ENCODE assay signal across 12 mouse cellular contexts in the genomic region with DNA sequence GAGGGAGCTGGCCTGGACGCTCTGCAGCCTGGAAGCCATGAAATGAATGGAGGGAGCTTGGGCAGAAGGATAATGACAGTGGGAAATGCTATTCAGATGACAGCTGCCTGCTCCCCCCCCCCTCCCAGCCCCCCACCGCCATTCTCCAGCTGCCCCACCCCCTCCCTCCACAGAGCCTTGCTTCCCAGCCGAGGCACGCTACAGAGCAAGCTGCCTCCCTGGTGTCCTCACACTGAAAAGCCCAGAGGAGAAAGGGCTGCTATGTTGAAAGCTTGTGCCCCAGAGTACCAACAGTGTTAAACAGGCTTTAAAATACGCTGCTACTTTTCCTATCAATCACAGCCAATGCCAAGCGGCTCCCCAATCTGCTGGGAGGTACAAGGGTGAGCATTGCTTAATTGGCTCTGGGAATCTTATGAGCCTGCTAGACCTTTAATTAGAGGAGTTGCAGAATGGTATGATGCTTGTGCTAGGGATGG. TPM values are rescaled to one million over a fixed set of nuclear protein-coding genes. Genes with fewer than 3 reads are reported as not detected.
A peak's percentile ranks its signal among the peaks of the same experiment; 100 is the strongest.
DNase-seq lines count a peak whose midpoint lies in the region; ATAC-seq and TF ChIP-seq lines count a peak whose summit lies in the region.
"Had no signal": no experiment of that assay in that cellular context is flagged by ENCODE, and none has a peak within 500 bp of the region (broad histone marks: within the 10 kb centered on the region; RNA-seq: fewer than 3 reads in every experiment).

No protein-coding gene starts in this region.

- H3K27me3 ChIP-seq in forebrain, embryonic 13.5 days: no peaks in the 10 kb centered on the region
- no peaks in the 10 kb centered on the region for H3K27me3 ChIP-seq in liver, embryonic 15.5 days
- no peaks in the 10 kb centered on the region for H3K27me3 ChIP-seq in stomach, embryonic 14.5 days (ENCODE audit: control insufficient read depth, insufficient read depth, low read length)
- H3K27me3 ChIP-seq in cerebellum, adult 2 months (ENCODE audit: control insufficient read depth, insufficient read depth, low read length): no peaks in the 10 kb centered on the region

- peak; percentile 17 to 18 for DNase-seq in layer of hippocampus, postnatal 14 days (ENCODE audit: low spot score in 2 of 2)
- DNase-seq in layer of hippocampus, postnatal 25 days (ENCODE audit: extremely low spot score in 1 of 2, low spot score in 1 of 2): no peak
- DNase-seq in cerebellum, adult 2 months: no peak
- no peak for DNase-seq in T-cell, adult 2 months (ENCODE audit: low spot score)
- DNase-seq in kidney, adult 9 months: no peak
- DNase-seq: gastrocnemius, adult 2 months; thymus, adult 2 months had no signal

- no peak for TF ChIP-seq POLR2A in cerebellum, adult 2 months (IDR thresholded peaks at IDR 0.05; ENCODE audit: borderline replicate concordance, insufficient read depth, low read length)

- H3K4me2 ChIP-seq in forebrain, embryonic 13.5 days: peak overlapping the region; percentile 42
- H3K4me2 ChIP-seq in liver, embryonic 15.5 days: peak overlapping the region; percentile 23; the same call in 1 of the 2 replicates
- peak overlapping the region; percentile 7; the same call in 1 of the 2 replicates for H3K4me2 ChIP-seq in stomach, embryonic 14.5 days (replicated peaks; ENCODE audit: low read depth, low read length)

- H3K27ac ChIP-seq in forebrain, embryonic 13.5 days: peak overlapping the region; percentile 89
- no peak overlapping the region for H3K27ac ChIP-seq in liver, embryonic 15.5 days (replicated peaks)
- H3K27ac ChIP-seq in stomach, embryonic 14.5 days (ENCODE audit: low read length): peak overlapping the region; percentile 61; the same call in 1 of the 2 replicates
- H3K27ac ChIP-seq in cerebellum, adult 2 months (ENCODE audit: insufficient read depth, low read length): no peak overlapping the region
- H3K27ac ChIP-seq: gastrocnemius, adult 2 months had no signal

- H3K4me3 ChIP-seq in forebrain, embryonic 13.5 days: no peak overlapping the region
- no peak overlapping the region for H3K4me3 ChIP-seq in liver, embryonic 15.5 days (replicated peaks)
- H3K4me3 ChIP-seq in stomach, embryonic 14.5 days (ENCODE audit: low read depth, low read length): no peak overlapping the region
- H3K4me3 ChIP-seq in cerebellum, adult 2 months (replicated peaks; ENCODE audit: insufficient read depth, low read depth, low read length): no peak overlapping the region
- H3K4me3 ChIP-seq: gastrocnemius, adult 2 months had no signal

- no peaks in the 10 kb centered on the region for H3K9me3 ChIP-seq in forebrain, embryonic 13.5 days (replicated peaks)
- no peaks in the 10 kb centered on the region for H3K9me3 ChIP-seq in liver, embryonic 15.5 days (replicated peaks)
- H3K9me3 ChIP-seq in stomach, embryonic 14.5 days (ENCODE audit: control insufficient read depth, low read depth, low read length): no peaks in the 10 kb centered on the region

- peaks cover 67% of the 10 kb centered on the region for H3K4me1 ChIP-seq in forebrain, embryonic 13.5 days
- H3K4me1 ChIP-seq in liver, embryonic 15.5 days (replicated peaks): peaks cover 2% of the 10 kb centered on the region
- peaks cover 54% of the 10 kb centered on the region for H3K4me1 ChIP-seq in stomach, embryonic 14.5 days (ENCODE audit: control insufficient read depth, insufficient read depth, low read length)
- no peaks in the 10 kb centered on the region for H3K4me1 ChIP-seq in cerebellum, adult 2 months (ENCODE audit: control insufficient read depth, insufficient read depth, low read length)

- H3K9ac ChIP-seq in forebrain, embryonic 13.5 days: no peak overlapping the region
- H3K9ac ChIP-seq in liver, embryonic 15.5 days: no peak overlapping the region
- H3K9ac ChIP-seq in stomach, embryonic 14.5 days (replicated peaks; ENCODE audit: low read depth, low read length): no peak overlapping the region

- peak; percentile 96 for ATAC-seq in forebrain, embryonic 13.5 days
- ATAC-seq in liver, embryonic 15.5 days (ENCODE audit: insufficient read depth): no peak
- 0 out of 2 replicates have a peak, but pooled peaks have one; percentile 43 for ATAC-seq in stomach, embryonic 14.5 days (ENCODE audit: insufficient number of reproducible peaks, insufficient read depth, low FRiP score, low read depth)

- H3K36me3 ChIP-seq in forebrain, embryonic 13.5 days (ENCODE audit: poor library complexity, severe bottlenecking): no peaks in the 10 kb centered on the region
- no peaks in the 10 kb centered on the region for H3K36me3 ChIP-seq in liver, embryonic 15.5 days (replicated peaks)
- H3K36me3 ChIP-seq in stomach, embryonic 14.5 days (ENCODE audit: control insufficient read depth, insufficient read depth, low read length): no peaks in the 10 kb centered on the region

- no peak for TF ChIP-seq CTCF in cerebellum, adult 2 months (IDR thresholded peaks at IDR 0.05; ENCODE audit: borderline replicate concordance, insufficient read depth, low read depth, low read length)

- WGBS in forebrain, embryonic 13.5 days: 0% methylated on average over 5 of the region's 6 CpGs
- 40% methylated on average over 6 of the region's 6 CpGs for WGBS in liver, embryonic 15.5 days (ENCODE audit: insufficient replicate concordance)
- WGBS in stomach, embryonic 14.5 days: 6% methylated on average over 6 of the region's 6 CpGs
- 16% methylated on average over 6 of the region's 6 CpGs for WGBS in cerebellum, adult 2 months

RNA-seq across cellular contexts. Expression of gene Ifnk, which starts 26.5 kb away (rescaled TPM):
- total RNA-seq in layer of hippocampus, postnatal 14 days (2021): not detected
- total RNA-seq in layer of hippocampus, postnatal 25 days (2021): not detected
- polyA plus RNA-seq in forebrain, embryonic 13.5 days (2015; fragmentation: Nextera tagmentation; extraction: Ambion mirVana): 0.30 TPM in 1 of 2 replicates, not detected in the other
- polyA plus RNA-seq in liver, embryonic 15.5 days (2015; fragmentation: Nextera tagmentation; extraction: Ambion mirVana): 0.10 TPM in 1 of 2 replicates, not detected in the other
- polyA plus RNA-seq in stomach, embryonic 14.5 days (2014; fragmentation: Nextera tagmentation; extraction: Ambion mirVana): 0.55 and 0.65 TPM in 2 replicates
- not detected in 2 replicates for polyA plus RNA-seq in cerebellum, adult 2 months (2012; rRNA removed)
- total RNA-seq: ES-E14; gastrocnemius, adult 2 months; monocyte, adult 5-6 weeks had no signal
- polyA plus RNA-seq: thymus, adult 2 months had no signal

RNA-seq across cellular contexts. Expression of gene Mob3b, which starts 31.9 kb away (rescaled TPM):
- total RNA-seq in layer of hippocampus, postnatal 14 days (2021): 1 to 10 TPM; 9.0 to 9.3 TPM
- 1 to 10 TPM; 6.4 to 8.1 TPM for total RNA-seq in layer of hippocampus, postnatal 25 days (2021)
- polyA plus RNA-seq in forebrain, embryonic 13.5 days (2015; fragmentation: Nextera tagmentation; extraction: Ambion mirVana): 12.4 and 12.6 TPM in 2 replicates
- 8.5 and 9.7 TPM in 2 replicates for polyA plus RNA-seq in liver, embryonic 15.5 days (2015; fragmentation: Nextera tagmentation; extraction: Ambion mirVana)
- polyA plus RNA-seq in stomach, embryonic 14.5 days (2014; fragmentation: Nextera tagmentation; extraction: Ambion mirVana): 22.5 and 23.6 TPM in 2 replicates
- 8.5 and 9.5 TPM in 2 replicates for polyA plus RNA-seq in cerebellum, adult 2 months (2012; rRNA removed)

Comparison
In these comparisons a context has a peak if more than half of its experiments do, and no peak if none do; other contexts are left out.
1. DNase-seq: peak in layer of hippocampus, postnatal 14 days (2 of 2); none in layer of hippocampus, postnatal 25 days (0 of 2), cerebellum, adult 2 months (0 of 2), T-cell, adult 2 months (single experiment) and kidney, adult 9 months (single experiment).
2. H3K27ac ChIP-seq: peak in forebrain, embryonic 13.5 days (single experiment) and stomach, embryonic 14.5 days (single experiment); none in liver, embryonic 15.5 days (single experiment) and cerebellum, adult 2 months (single experiment).
3. Peak in every context shown above with its lines, with median percentiles within 50 percentile points of each other: H3K4me2 ChIP-seq.